Mouse (Mus musculus): ENCODE data around the gene Mapk1ip1l.

The Mapk1ip1l gene

DNA sequence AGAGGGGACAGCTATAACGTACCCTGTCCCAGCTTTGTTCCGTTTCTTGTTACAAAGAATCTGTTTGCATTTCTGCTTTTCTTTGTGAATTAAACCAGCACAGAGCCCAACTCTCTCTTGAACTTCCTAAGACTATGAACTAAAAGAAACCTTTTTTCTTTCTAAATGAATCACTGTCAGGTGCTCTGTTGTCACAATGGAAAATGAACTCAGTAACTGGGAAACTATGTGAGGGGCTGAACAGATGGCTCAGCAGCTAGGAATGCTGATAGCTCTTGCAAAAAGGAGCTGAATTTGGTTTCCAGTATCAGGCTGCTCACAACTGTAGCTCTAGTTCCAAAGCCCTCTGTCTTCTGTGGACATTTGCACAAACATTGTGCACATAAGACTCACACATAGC is 52.9 kb downstream of the Mapk1ip1l start:
- in situ Hi-C loops (cut with MboI; ENCODE audit: low pct_unique_long_range_greater_than_20kb in 1 of 2, low sequenced_read_pairs in 2 of 2, unreplicated experiment in 1 of 2): no loop called here

DNA sequence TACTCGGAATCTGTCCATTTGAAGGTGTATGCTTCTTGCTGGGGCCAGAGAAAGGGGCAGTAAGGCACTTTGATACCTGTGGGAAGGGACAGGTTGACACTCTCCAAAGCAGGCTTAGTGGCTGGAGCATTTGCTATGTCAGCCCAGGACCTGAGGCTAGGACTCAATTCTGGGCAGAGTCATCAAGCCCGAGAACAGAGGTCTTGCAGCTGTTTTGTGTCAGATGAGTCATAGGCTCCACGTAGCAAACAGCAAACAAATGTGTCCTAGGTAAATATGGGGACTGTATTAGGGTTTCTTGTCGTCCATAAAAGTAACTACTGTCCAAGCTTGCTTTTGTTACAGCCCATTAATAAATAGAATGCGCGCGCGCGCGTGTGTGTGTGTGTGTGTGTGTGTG is 54.2 kb downstream of the Mapk1ip1l start:
- in situ Hi-C loops (cut with MboI; ENCODE audit: low pct_unique_long_range_greater_than_20kb in 1 of 2, low sequenced_read_pairs in 2 of 2, unreplicated experiment in 1 of 2): no loop called here

GRCm38 (mm10) chr14:47353240-47353639 is 55.2 kb downstream of the Mapk1ip1l start:
- in situ Hi-C loops (cut with MboI; ENCODE audit: low pct_unique_long_range_greater_than_20kb in 1 of 2, low sequenced_read_pairs in 2 of 2, unreplicated experiment in 1 of 2): no loop called here

DNA sequence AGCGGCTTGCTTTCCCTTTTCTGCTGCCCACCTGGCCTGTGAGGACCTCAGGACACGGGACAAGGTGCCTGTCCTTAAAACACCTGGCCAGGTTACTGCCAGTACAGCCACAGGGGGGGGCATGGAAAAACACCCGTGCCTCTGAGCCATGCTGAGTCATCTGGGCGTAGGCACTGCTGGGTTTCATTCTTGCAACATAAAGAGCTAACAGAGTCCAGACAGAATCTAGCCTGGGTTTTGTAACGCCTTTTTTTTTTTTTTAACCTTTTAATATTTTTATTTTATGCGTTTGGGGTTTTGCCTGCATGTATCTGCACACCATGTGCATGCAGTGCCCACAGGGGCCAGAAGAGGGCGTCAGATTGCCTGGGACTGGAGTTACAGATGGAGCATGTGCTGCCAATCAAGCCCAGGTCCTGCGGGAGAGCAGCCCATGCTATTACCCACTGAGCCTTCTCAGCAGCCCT is 56.1 kb downstream of the Mapk1ip1l start:
- in situ Hi-C loops (cut with MboI; ENCODE audit: low pct_unique_long_range_greater_than_20kb in 1 of 2, low sequenced_read_pairs in 2 of 2, unreplicated experiment in 1 of 2): no loop called here

DNA sequence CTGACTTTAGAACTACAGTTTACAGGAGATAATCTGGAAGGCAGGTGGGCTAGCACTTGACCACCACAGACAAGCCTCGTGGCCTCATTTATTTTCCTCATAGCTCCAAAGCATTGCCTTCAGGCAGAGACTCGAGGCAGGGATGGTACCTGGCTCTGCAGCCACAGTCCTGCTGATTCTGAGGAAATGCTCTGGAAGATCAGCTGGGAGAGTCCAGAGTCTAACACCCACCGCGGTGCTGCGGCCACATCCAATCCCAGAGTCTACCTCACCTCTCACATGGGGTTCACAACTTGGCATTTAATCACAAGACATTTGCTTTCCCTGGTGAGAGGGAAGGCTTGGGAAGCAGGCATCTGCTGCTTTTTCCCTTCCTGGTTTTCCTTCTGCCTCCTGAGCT is 56.9 kb downstream of the Mapk1ip1l start:
- in situ Hi-C loops (cut with MboI; ENCODE audit: low pct_unique_long_range_greater_than_20kb in 1 of 2, low sequenced_read_pairs in 2 of 2, unreplicated experiment in 1 of 2): no loop called here

DNA sequence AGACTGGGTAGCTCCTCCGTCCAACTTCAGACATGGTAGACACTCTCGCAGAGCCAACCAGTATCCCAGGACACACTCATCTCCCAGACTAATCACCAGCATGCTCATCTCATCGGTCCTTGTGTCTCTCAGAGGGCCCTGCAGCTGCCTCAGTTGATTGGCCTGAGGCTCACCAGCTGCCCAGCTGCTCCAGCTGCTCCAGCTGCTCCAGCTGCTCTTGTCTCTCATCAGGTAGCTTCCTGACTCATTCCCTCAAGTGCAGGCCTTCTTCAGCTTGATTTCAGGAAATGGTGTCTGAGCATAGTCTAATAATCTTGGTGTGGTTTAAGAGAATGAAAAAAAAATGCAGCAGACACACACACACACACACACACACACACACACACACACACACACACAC is 58.6 kb downstream of the Mapk1ip1l start:
- in situ Hi-C loops (cut with MboI; ENCODE audit: low pct_unique_long_range_greater_than_20kb in 1 of 2, low sequenced_read_pairs in 2 of 2, unreplicated experiment in 1 of 2): no loop called here

GRCm38 (mm10) chr14:47359610-47360009 is 61.5 kb downstream of the Mapk1ip1l start:
- in situ Hi-C loops (cut with MboI; ENCODE audit: low pct_unique_long_range_greater_than_20kb in 1 of 2, low sequenced_read_pairs in 2 of 2, unreplicated experiment in 1 of 2): no loop called here

DNA sequence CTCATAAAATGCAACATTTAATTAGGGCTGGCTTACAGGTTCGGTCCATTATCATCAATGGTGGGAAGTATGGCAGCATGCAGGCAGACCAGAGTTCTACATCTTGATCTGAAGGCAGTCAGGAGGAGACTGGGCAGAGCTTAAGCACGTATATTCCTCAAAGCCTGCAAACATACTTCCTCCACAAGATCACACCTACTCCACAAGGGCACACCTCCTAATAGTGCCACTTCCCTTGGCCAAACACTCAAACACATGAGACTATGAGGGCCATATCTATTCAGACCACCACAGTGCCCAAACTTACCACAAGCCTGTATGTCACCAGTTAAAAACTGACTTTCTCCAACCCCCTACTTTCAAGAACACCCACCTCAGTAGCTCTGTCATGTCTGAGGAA is 63.4 kb downstream of the Mapk1ip1l start:
- in situ Hi-C loops (cut with MboI; ENCODE audit: low pct_unique_long_range_greater_than_20kb in 1 of 2, low sequenced_read_pairs in 2 of 2, unreplicated experiment in 1 of 2): no loop called here

DNA sequence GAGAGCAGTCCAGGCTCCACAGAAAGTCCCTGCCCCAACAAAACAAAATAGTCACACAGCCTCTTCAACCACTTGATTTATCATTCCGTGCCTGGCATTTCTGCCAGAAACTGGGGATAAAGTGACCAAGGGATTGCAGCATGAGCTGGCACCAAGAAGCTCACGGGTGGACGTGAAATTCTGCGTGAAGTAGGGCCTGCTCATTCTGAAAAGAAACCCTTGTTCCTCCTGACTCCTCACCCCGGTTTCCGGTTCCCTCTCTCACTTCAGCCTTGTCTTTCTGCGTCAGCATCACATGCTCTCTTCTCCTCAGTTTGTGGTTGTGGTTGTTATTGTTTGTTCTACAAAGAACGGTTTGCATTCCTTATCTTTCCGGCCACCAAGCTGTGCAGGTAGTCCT is 63.8 kb downstream of the Mapk1ip1l start:
- in situ Hi-C loops (cut with MboI; ENCODE audit: low pct_unique_long_range_greater_than_20kb in 1 of 2, low sequenced_read_pairs in 2 of 2, unreplicated experiment in 1 of 2): no loop called here

DNA sequence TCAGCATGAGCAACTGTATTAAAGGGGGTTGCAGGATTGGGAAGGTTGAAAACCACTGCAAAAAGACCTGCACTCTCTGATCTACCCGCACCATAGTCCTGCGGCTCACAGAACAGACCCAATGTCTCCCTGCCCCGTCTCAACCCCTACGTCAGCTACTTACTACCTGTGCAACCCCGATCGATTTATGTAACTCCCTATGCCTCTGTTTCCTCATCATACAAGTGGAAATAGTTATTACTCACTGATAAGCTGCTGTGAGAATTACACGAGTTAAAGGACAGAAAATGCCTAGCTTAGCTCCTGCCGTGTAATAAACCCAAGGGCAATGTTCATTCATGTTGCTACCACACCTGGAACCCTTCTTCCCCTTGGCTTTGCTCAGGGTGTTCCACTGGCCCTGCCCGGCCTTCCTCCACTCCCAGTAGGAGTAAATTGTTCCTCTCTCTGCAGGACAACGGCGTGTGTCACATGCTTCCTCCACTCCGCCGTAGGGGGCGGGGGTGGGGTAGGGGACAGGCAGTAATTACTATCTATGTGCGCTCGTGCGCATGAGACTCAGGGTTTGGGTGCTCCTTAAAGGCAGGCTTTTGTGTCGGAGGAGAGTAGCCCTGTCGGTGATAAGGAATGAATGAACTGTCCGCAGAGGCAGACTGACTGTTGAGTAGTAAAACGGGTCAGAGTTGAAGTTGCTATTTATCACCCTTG is 66.8 kb downstream of the Mapk1ip1l start:
- in situ Hi-C loops (cut with MboI; ENCODE audit: low pct_unique_long_range_greater_than_20kb in 1 of 2, low sequenced_read_pairs in 2 of 2, unreplicated experiment in 1 of 2): no loop called here

DNA sequence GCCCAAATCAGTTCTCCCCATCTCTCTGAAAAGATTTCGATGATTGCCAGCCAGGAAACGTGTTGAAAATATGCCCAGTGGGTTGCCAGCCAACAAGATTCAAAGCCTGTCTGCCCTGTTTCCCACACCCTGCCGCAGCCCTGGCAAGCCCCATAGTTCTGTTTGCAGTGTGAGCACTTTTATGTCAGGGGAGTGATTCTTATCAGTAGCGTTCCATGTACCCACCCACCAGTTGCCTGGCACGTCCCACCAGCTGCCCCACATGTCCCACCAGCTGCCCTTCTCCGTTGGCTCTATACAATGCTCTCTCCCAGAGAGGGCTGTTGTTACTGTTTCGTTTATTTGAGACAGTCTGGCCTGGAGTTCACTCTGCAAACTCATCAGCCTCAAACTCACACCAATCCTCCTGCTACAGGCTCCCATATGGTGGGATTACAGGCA is 68.8 kb downstream of the Mapk1ip1l start:
- in situ Hi-C loops (cut with MboI; ENCODE audit: low pct_unique_long_range_greater_than_20kb in 1 of 2, low sequenced_read_pairs in 2 of 2, unreplicated experiment in 1 of 2): no loop called here

- in situ Hi-C loops (cut with MboI; ENCODE audit: low pct_unique_long_range_greater_than_20kb in 1 of 2, low sequenced_read_pairs in 2 of 2, unreplicated experiment in 1 of 2): no loop called here
Observed at GRCm38 (mm10) chr14:47367461-47367860, 69.4 kb downstream of the Mapk1ip1l start, which contains the start of gene Lgals3. Gene Lgals3, plus strand, starts transcription at chr14:47367751.

GRCm38 (mm10) chr14:47369741-47370140 is 71.7 kb downstream of the Mapk1ip1l start:
- in situ Hi-C loops (cut with MboI; ENCODE audit: low pct_unique_long_range_greater_than_20kb in 1 of 2, low sequenced_read_pairs in 2 of 2, unreplicated experiment in 1 of 2): no loop called here

DNA sequence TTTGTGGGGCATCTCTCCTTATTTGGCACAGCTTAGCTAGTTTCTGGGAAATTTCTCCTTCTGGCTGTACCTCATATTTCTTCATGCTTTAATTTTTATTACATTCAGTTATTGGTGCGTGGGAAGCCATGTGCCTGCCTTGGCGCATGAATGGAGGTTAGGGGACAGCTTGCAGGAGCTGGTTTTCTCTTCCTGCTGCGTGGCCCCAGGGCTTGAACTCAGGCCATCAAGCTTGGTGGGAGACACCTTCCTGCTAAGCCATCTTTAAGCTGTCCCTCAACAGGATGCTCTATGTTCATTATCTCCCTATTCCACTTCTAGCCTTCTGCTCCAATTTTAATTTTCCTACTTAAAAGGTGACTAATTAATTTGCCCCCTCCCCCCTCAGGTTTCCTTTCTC is 72.7 kb downstream of the Mapk1ip1l start:
- in situ Hi-C loops (cut with MboI; ENCODE audit: low pct_unique_long_range_greater_than_20kb in 1 of 2, low sequenced_read_pairs in 2 of 2, unreplicated experiment in 1 of 2): no loop called here

- in situ Hi-C loops (cut with MboI; ENCODE audit: low pct_unique_long_range_greater_than_20kb in 1 of 2, low sequenced_read_pairs in 2 of 2, unreplicated experiment in 1 of 2): no loop called here
Observed at GRCm38 (mm10) chr14:47371689-47372088, 73.6 kb downstream of the Mapk1ip1l start.
